Mouse (Mus musculus) adrenal gland, adult 2 months (tissue): ENCODE results near the gene Usp17la. TPM values are rescaled to one million over a fixed set of nuclear protein-coding genes. Genes with fewer than 3 reads are reported as not detected.
"Not testable (repeated sequence)": the region's sequence is repeated elsewhere in the genome, so short reads cannot be mapped to it uniquely, and the experiment has no call there.

Source experiments
- DNase-seq: peaks from one replicate; pipeline ENCODE4 v3.0.0; 2021
- long read RNA-seq: library from polyadenylated mRNA; stranded (forward); transcript quantifications from one replicate; pipeline ENCODE4 v2.0.0, GENCODE M21; 2021
- polyA plus RNA-seq: library from polyadenylated mRNA; depleted of rRNA; stranded (reverse); fragments of >200 nt; gene quantifications from 2 replicates; pipeline ENCODE4 v1.2.3, GENCODE M21; 2012; rRNA removed
- total RNA-seq, 2 experiments: library from RNA; stranded (reverse); gene quantifications; 2 replicates each; pipeline ENCODE4 v1.2.3; 2021

The Usp17la gene
- total RNA-seq (not detected), polyA plus RNA-seq (not detected in 2 replicates)
- long read RNA-seq: 0 reads

DNA sequence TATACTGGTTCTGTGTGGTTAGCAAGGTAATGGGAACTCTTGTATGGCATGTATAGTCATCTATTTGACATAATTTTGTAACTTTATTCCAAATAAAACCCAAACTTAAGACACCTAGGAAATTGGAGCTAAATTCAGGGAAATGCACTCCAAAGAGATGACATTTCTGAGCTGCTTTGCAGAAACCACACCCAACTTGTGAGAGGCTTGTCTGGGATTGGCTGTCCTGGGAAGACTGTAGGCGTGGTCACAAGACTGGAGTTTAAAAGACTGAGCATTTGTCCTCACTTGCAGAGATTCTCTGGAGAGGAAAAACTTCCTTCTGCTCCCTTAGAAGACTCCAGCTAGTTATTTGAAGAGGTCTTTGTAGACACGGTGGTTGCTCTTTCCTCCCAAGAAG is at the start of gene Usp17la:
TSS of gene Usp17la (plus strand) at position 301 of the 400 bp plus-strand sequence.
- DNase-seq: not testable (repeated sequence)

DNA sequence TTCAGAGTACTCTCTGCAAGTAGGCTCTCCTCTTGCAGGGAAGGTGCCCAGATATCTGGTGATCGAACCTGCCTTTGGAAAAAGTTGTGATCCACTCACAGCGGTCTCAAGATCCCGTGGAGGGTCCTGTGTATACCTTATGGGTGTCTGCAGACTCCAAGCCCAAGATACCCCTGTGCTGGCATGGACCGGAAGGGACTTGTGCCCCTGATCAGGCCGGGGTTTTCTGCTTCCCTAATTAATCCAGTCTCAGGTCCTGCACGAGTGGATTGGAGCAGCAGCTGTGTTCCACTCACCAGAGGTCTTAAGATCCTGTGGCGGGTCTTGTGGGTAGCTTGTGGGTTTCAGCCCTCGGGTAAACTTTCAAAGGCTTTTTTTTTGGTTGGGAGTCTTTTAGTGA is 46.5 kb upstream of the Usp17la start:
- DNase-seq: not testable (repeated sequence)

DNA sequence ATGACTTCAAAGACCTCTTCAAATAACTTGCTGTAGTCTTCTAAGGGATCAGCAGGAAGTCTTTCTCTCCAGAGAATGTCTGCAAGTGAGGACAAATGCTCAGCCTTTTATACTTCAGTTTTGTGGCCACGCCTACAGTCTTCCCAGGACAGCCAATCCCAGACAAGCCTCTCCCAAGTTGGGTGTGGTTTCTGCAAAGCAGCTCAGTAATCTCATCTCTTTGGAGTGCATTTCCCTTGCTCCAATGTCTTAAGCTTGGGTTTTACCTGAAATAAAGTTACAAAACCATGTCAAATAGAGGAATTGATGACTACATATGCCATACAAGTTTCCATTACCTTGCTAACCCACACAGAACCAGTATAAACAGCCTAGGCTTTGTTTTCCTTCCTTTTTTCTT is 14.3 kb upstream of the Usp17la start, which contains the start of gene Usp17lb:
TSS of gene Usp17lb (minus strand) at position 101 of the 400 bp plus-strand sequence.
- no peak for DNase-seq

DNA sequence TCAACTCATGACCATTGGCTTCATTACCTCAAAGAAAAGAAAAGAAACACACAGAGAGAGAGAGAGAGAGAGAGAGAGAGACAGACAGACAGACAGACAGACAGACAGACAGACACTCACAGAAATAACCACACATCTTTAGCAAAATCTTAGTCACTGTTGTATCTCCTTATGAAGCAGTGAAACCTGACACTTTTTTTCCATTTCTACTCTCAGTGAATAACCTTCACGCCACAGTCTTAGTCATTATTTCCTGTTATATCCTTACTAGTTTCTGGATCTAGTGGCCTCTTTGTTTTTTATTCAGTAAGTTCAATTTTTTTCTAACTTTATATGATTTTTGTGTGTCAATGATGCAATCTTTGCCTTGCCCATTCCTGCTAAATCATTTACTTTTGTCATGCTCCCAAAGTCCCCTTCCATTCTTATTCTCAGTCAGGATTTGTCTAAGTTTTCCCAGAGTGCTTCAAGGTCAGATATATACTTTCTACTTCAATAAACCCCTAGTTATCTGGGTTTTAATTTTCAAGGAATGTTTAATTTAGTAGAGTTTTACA is 13.0 kb upstream of the Usp17la start:
- DNase-seq: no peak

DNA sequence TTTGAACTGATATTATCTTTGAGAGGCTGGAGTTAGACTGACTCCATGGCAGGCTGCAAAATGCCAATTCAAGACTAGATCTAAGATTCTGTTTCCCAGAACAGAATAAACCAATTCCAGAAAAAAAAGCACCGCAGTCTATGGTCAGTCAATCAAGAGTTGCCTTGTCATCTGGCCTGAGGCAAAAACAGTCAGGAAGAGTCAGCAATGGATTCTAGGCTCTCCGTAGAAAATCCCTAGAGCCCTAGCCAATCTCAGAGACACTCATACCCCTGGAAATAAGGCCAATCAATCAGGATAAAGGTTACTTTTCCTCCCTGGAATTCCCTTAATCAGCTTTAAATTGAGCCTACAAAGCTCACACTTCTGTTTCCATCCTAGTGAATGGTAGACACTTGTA is 5.3 kb upstream of the Usp17la start:
- not testable (repeated sequence) for DNase-seq

DNA sequence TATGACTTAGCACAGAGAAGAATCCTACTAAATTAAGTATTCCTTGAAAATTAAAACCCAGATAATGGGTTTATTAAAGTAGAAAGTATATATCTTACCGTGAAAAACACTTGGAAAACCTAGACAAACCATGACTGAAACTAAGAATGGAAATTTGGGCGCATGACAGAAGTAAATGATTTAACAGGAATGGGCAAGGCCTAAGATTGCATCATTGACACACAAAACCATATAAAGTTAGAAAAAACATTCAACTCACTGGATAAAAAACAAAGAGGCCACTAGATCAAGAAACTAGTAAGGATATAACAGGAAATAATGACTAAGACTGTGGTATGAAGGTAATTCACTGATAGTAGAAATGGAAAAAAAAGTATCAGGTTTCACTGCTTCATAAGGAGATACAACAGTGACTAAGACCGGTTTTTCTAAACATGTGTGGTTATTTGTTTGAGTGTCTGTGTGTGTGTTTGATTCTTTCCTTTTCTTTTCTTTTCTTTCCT is 1.5 kb upstream of the Usp17la start:
- DNase-seq: no peak

DNA sequence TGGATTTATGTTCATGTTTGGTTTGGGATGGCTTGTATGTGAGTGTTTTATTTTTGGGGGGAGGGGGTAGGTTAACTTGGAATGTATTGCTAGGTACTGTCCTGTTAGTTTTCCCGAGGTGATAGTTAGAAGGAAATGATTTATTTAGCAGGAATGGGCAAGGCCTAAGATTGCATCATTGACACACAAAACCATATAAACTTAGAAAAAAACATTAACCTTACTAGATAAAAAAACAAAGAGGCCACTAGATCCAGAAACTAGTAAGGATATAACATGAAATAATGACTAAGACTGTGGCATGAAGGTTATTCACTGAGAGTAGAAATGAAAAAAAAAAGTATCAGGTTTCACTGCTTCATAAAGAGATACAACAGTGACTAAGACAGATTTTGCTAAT is 874 bp downstream of the Usp17la start:
- no peak for DNase-seq

DNA sequence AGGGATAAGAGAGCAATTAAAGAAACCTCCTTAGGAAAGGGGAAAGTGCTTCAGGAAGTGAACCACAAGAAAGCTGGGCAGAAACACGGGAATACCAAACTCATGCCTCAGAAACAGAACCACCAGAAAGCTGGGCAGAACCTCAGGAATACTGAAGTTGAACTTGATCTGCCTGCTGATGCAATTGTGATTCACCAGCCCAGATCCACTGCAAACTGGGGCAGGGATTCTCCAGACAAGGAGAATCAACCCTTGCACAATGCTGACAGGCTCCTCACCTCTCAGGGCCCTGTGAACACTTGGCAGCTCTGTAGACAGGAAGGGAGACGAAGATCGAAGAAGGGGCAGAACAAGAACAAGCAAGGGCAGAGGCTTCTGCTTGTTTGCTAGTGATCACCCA is 4.6 kb downstream of the Usp17la start:
- peak; percentile 26 for DNase-seq

DNA sequence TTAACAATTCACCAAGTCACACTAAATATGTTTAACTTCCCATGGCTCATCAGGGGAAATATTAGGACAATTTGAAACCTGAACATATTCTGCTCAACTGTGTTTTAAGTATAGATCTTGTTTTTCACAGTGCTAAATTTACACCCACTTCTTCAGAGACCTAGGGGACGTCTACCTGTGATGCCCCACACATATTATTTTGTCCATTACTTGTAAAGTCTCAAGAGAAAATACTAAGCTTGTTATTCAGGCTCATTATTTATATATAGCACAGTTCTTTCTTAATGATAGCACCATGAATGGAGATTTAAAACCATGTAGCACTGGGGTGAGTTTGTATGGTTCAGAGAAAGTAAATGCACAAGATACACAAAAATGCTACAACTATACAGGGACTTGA is 20.9 kb downstream of the Usp17la start, which contains the start of gene Olfr665:
TSS of gene Olfr665 (plus strand) at position 301 of the 400 bp plus-strand sequence.
- DNase-seq: no peak

DNA sequence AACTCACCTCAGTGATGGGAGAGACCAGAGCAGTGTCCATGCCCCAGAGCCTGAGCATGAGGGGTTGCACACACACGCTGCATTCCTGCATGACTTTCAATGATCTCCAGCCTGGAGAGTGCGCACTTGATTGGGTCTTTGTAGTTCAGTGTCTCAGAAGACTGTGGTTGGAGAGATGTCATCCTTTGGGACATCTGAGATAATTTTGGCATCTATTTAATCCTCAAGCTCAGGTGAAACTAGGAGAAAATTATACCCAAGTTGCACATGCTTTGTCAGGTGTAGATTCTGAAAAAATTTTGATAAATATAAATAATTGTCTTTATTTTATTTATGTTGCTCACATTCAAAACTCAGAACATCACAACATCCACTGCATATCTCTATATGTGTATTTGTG is 39.0 kb downstream of the Usp17la start, which contains the start of gene Olfr666:
TSS of gene Olfr666 (minus strand) at position 101 of the 400 bp plus-strand sequence.
- DNase-seq: no peak

Other genes starting within 250 kb of the Usp17la start
- not detected for gene Olfr656, start 243.1 kb upstream of the Usp17la start, total RNA-seq
- gene Olfr656, start 243.1 kb upstream of the Usp17la start, polyA plus RNA-seq: not detected in 2 replicates
- not detected for gene Olfr657, start 232.2 kb upstream of the Usp17la start, total RNA-seq
- gene Olfr657, start 232.2 kb upstream of the Usp17la start, polyA plus RNA-seq: not detected in 2 replicates
- gene Olfr658, start 209.7 kb upstream of the Usp17la start, total RNA-seq: not detected
- not detected in 2 replicates for gene Olfr658, start 209.7 kb upstream of the Usp17la start, polyA plus RNA-seq
- gene Olfr659, start 190.3 kb upstream of the Usp17la start, total RNA-seq: not detected
- gene Olfr659, start 190.3 kb upstream of the Usp17la start, polyA plus RNA-seq: not detected in 2 replicates
- not detected for gene Olfr661, start 170.5 kb upstream of the Usp17la start, total RNA-seq
- gene Olfr661, start 170.5 kb upstream of the Usp17la start, polyA plus RNA-seq: not detected in 2 replicates
- gene Usp17le, start 79.5 kb upstream of the Usp17la start, total RNA-seq: not detected
- gene Usp17le, start 79.5 kb upstream of the Usp17la start, polyA plus RNA-seq: not detected in 2 replicates
- gene Usp17lb, start 14.4 kb upstream of the Usp17la start, total RNA-seq: under 1 TPM in 1 of 2 experiments, not detected in 1; 0.37 TPM
- not detected in 2 replicates for gene Usp17lb, start 14.4 kb upstream of the Usp17la start, polyA plus RNA-seq
- not detected for gene Olfr665, start 21.0 kb downstream of the Usp17la start, total RNA-seq
- gene Olfr665, start 21.0 kb downstream of the Usp17la start, polyA plus RNA-seq: not detected in 2 replicates
- gene Olfr666, start 38.9 kb downstream of the Usp17la start, total RNA-seq: not detected
- not detected in 2 replicates for gene Olfr666, start 38.9 kb downstream of the Usp17la start, polyA plus RNA-seq
- not detected for gene Olfr667, start 64.5 kb downstream of the Usp17la start, total RNA-seq
- not detected in 2 replicates for gene Olfr667, start 64.5 kb downstream of the Usp17la start, polyA plus RNA-seq
- gene Olfr668, start 71.0 kb downstream of the Usp17la start, total RNA-seq: not detected
- gene Olfr668, start 71.0 kb downstream of the Usp17la start, polyA plus RNA-seq: not detected in 2 replicates
- gene Olfr669, start 77.2 kb downstream of the Usp17la start, total RNA-seq: not detected
- gene Olfr669, start 77.2 kb downstream of the Usp17la start, polyA plus RNA-seq: not detected in 2 replicates
- not detected for gene Olfr670, start 105.6 kb downstream of the Usp17la start, total RNA-seq
- gene Olfr670, start 105.6 kb downstream of the Usp17la start, polyA plus RNA-seq: not detected in 2 replicates
- not detected for gene Olfr671, start 122.1 kb downstream of the Usp17la start, total RNA-seq
- not detected in 2 replicates for gene Olfr671, start 122.1 kb downstream of the Usp17la start, polyA plus RNA-seq
- gene Olfr672, start 145.0 kb downstream of the Usp17la start, total RNA-seq: not detected
- not detected in 2 replicates for gene Olfr672, start 145.0 kb downstream of the Usp17la start, polyA plus RNA-seq
- not detected for gene Olfr675, start 171.5 kb downstream of the Usp17la start, total RNA-seq
- not detected in 2 replicates for gene Olfr675, start 171.5 kb downstream of the Usp17la start, polyA plus RNA-seq
- not detected for gene Olfr676, start 175.7 kb downstream of the Usp17la start, total RNA-seq
- not detected in 2 replicates for gene Olfr676, start 175.7 kb downstream of the Usp17la start, polyA plus RNA-seq
- gene Olfr677, start 194.4 kb downstream of the Usp17la start, total RNA-seq: not detected
- gene Olfr677, start 194.4 kb downstream of the Usp17la start, polyA plus RNA-seq: not detected in 2 replicates
- not detected for gene Olfr678, start 207.5 kb downstream of the Usp17la start, total RNA-seq
- gene Olfr678, start 207.5 kb downstream of the Usp17la start, polyA plus RNA-seq: not detected in 2 replicates
- gene Olfr679, start 224.2 kb downstream of the Usp17la start, total RNA-seq: not detected
- gene Olfr679, start 224.2 kb downstream of the Usp17la start, polyA plus RNA-seq: not detected in 2 replicates
- not detected for gene Olfr680-ps1, start 235.8 kb downstream of the Usp17la start, total RNA-seq
- not detected in 2 replicates for gene Olfr680-ps1, start 235.8 kb downstream of the Usp17la start, polyA plus RNA-seq